10 mouse cellular contexts compared by ENCODE assay signal in the genomic region with DNA sequence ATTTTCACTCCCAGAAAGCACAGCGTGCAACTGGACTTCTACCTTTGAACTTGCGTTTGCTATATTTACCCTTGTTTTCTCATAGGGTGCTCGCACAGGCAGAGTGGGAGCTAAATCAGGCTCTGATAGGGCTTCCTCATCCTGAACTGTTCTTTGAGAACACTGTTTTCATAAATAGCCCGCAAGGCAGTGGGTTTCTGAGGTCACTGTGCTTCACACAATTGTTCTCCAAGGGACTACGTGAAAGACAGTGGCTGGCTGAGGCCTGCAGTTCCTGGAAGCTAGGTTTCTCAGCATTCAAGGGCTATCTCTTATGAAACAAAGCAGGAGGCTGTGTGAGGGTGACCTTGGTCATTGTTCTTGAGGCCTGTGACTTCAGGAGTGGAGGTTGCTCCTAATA.
DNase-seq lines count a peak whose midpoint lies in the region; ATAC-seq and TF ChIP-seq lines count a peak whose summit lies in the region.
"Had no signal": no experiment of that assay in that cellular context is flagged by ENCODE, and none has a peak within 500 bp of the region (broad histone marks: within the 10 kb centered on the region; RNA-seq: fewer than 3 reads in every experiment).

No protein-coding gene starts in this region.

- 80% methylated on average over 5 of the region's 5 CpGs for WGBS in kidney, embryonic 14.5 days
- WGBS in heart, embryonic 12.5 days: 18% methylated on average over 5 of the region's 5 CpGs
- WGBS in kidney, postnatal 0 days: 80% methylated on average over 5 of the region's 5 CpGs
- WGBS in midbrain, embryonic 14.5 days: 82% methylated on average over 5 of the region's 5 CpGs

- H3K4me2 ChIP-seq in kidney, embryonic 14.5 days (replicated peaks; ENCODE audit: low read depth, low read length): no peak overlapping the region
- no peak overlapping the region for H3K4me2 ChIP-seq in heart, embryonic 12.5 days
- H3K4me2 ChIP-seq in kidney, postnatal 0 days (ENCODE audit: low read length): no peak overlapping the region
- no peak overlapping the region for H3K4me2 ChIP-seq in midbrain, embryonic 14.5 days (ENCODE audit: low read length)
- H3K4me2 ChIP-seq: neural tube, embryonic 13.5 days had no signal

- H3K36me3 ChIP-seq in kidney, embryonic 14.5 days (ENCODE audit: control insufficient read depth, insufficient read depth, low read length): no peaks in the 10 kb centered on the region
- no peaks in the 10 kb centered on the region for H3K36me3 ChIP-seq in heart, embryonic 12.5 days
- H3K36me3 ChIP-seq in kidney, postnatal 0 days (ENCODE audit: insufficient read depth, low read length): no peaks in the 10 kb centered on the region
- no peaks in the 10 kb centered on the region for H3K36me3 ChIP-seq in midbrain, embryonic 14.5 days (ENCODE audit: control insufficient read depth, insufficient read depth, low read length)
- H3K36me3 ChIP-seq: neural tube, embryonic 13.5 days had no signal

- no peaks in the 10 kb centered on the region for H3K4me1 ChIP-seq in kidney, embryonic 14.5 days (ENCODE audit: control insufficient read depth, insufficient read depth, low read length)
- peaks cover 28% of the 10 kb centered on the region for H3K4me1 ChIP-seq in heart, embryonic 12.5 days (replicated peaks)
- no peaks in the 10 kb centered on the region for H3K4me1 ChIP-seq in kidney, postnatal 0 days (replicated peaks; ENCODE audit: insufficient read depth, low read length)
- no peaks in the 10 kb centered on the region for H3K4me1 ChIP-seq in midbrain, embryonic 14.5 days (ENCODE audit: control insufficient read depth, insufficient read depth, low read length)
- H3K4me1 ChIP-seq: neural tube, embryonic 13.5 days had no signal

- no peak for ATAC-seq in kidney, embryonic 14.5 days (ENCODE audit: low FRiP score, low TSS enrichment)
- peak; percentile 72; the same call in 1 of the 2 replicates for ATAC-seq in heart, embryonic 12.5 days (ENCODE audit: insufficient number of reproducible peaks, low FRiP score)
- ATAC-seq in kidney, postnatal 0 days (replicated peaks; ENCODE audit: low FRiP score, low read depth): no peak
- no peak for ATAC-seq in midbrain, embryonic 14.5 days (ENCODE audit: low FRiP score, low TSS enrichment)

- H3K27ac ChIP-seq in kidney, embryonic 14.5 days (ENCODE audit: low read depth, low read length): no peak overlapping the region
- H3K27ac ChIP-seq in heart, embryonic 12.5 days (ENCODE audit: poor library complexity, severe bottlenecking): peak overlapping the region; percentile 90
- peak overlapping the region; percentile 57 for H3K27ac ChIP-seq in kidney, postnatal 0 days
- no peak overlapping the region for H3K27ac ChIP-seq in midbrain, embryonic 14.5 days (replicated peaks; ENCODE audit: low read depth, low read length)
- H3K27ac ChIP-seq: macrophage; neural tube, embryonic 13.5 days had no signal

- no peak overlapping the region for H3K9ac ChIP-seq in kidney, embryonic 14.5 days (ENCODE audit: low read depth, low read length)
- H3K9ac ChIP-seq in heart, embryonic 12.5 days: no peak overlapping the region
- no peak overlapping the region for H3K9ac ChIP-seq in kidney, postnatal 0 days (ENCODE audit: low read depth, low read length)
- no peak overlapping the region for H3K9ac ChIP-seq in midbrain, embryonic 14.5 days (replicated peaks; ENCODE audit: low read length)
- H3K9ac ChIP-seq: neural tube, embryonic 13.5 days had no signal

- peak; percentile 7 for DNase-seq in kidney, adult 11 months
- no peak for DNase-seq in kidney, postnatal 0 days (ENCODE audit: low spot score)
- peak; percentile 45 to 51 for DNase-seq in lung, postnatal 4 days
- DNase-seq in midbrain, embryonic 14.5 days: no peak
- DNase-seq in cerebellum, adult 11 months: no peak
- no peak for DNase-seq in layer of hippocampus, postnatal 10 days (ENCODE audit: low spot score in 2 of 2)

- no peak for TF ChIP-seq CTCF in kidney, postnatal 0 days (IDR thresholded peaks at IDR 0.05; ENCODE audit: low read depth)

- H3K9me3 ChIP-seq in kidney, embryonic 14.5 days (ENCODE audit: control insufficient read depth, low read length): no peaks in the 10 kb centered on the region
- no peaks in the 10 kb centered on the region for H3K9me3 ChIP-seq in heart, embryonic 12.5 days (replicated peaks)
- no peaks in the 10 kb centered on the region for H3K9me3 ChIP-seq in kidney, postnatal 0 days (replicated peaks; ENCODE audit: low read length)
- no peaks in the 10 kb centered on the region for H3K9me3 ChIP-seq in midbrain, embryonic 14.5 days (ENCODE audit: control insufficient read depth, low read length)
- H3K9me3 ChIP-seq: neural tube, embryonic 13.5 days had no signal

- H3K27me3 ChIP-seq in kidney, embryonic 14.5 days (ENCODE audit: control insufficient read depth, insufficient read depth, low read length): no peaks in the 10 kb centered on the region
- H3K27me3 ChIP-seq in heart, embryonic 12.5 days (replicated peaks): no peaks in the 10 kb centered on the region
- H3K27me3 ChIP-seq in kidney, postnatal 0 days (ENCODE audit: insufficient read depth, low read length): no peaks in the 10 kb centered on the region
- H3K27me3 ChIP-seq in midbrain, embryonic 14.5 days (ENCODE audit: control insufficient read depth, insufficient read depth, low read length): no peaks in the 10 kb centered on the region
- H3K27me3 ChIP-seq: neural tube, embryonic 13.5 days had no signal

- no peak overlapping the region for H3K4me3 ChIP-seq in kidney, embryonic 14.5 days (ENCODE audit: low read length)
- H3K4me3 ChIP-seq in heart, embryonic 12.5 days: no peak overlapping the region
- H3K4me3 ChIP-seq in kidney, postnatal 0 days (replicated peaks; ENCODE audit: low read depth, low read length): no peak overlapping the region
- H3K4me3 ChIP-seq in midbrain, embryonic 14.5 days (replicated peaks; ENCODE audit: low read depth, low read length): no peak overlapping the region
- H3K4me3 ChIP-seq: neural tube, embryonic 13.5 days had no signal

Comparison
In these comparisons a context has a peak if more than half of its experiments do, and no peak if none do; other contexts are left out.
1. DNase-seq: peak in kidney, adult 11 months (single experiment) and lung, postnatal 4 days (2 of 2); none in kidney, postnatal 0 days (single experiment), midbrain, embryonic 14.5 days (single experiment), cerebellum, adult 11 months (single experiment) and layer of hippocampus, postnatal 10 days (0 of 2).
2. H3K27ac ChIP-seq: peak in heart, embryonic 12.5 days (single experiment) and kidney, postnatal 0 days (single experiment); none in kidney, embryonic 14.5 days (single experiment) and midbrain, embryonic 14.5 days (single experiment).